Mouse (Mus musculus): ENCODE data around the gene Usp37. TPM values are rescaled to one million over a fixed set of nuclear protein-coding genes. Genes with fewer than 3 reads are reported as not detected.

The Usp37 gene
- polyA plus RNA-seq, 2 experiments, result 14.2 to 30.3 TPM

- TF ChIP-seq POLR2A (IDR thresholded peaks at IDR 0.05; ENCODE audit: borderline replicate concordance, extremely low read depth, insufficient read depth, insufficient read length), result no peak
- no peak overlapping the region for H3K27ac ChIP-seq (replicated peaks; ENCODE audit: low read depth, low read length)
- no peak overlapping the region for H3K4me3 ChIP-seq (replicated peaks; ENCODE audit: low read length)
- H3K4me1 ChIP-seq (ENCODE audit: control insufficient read depth, insufficient read depth, low read length), result no peaks in the 10 kb centered on the region
- no peaks in the 10 kb centered on the region for H3K27me3 ChIP-seq (ENCODE audit: control insufficient read depth, insufficient read depth, low read length)
- H3K4me2 ChIP-seq (replicated peaks; ENCODE audit: low read depth, low read length, severe bottlenecking), result no peak overlapping the region
- no peak for ATAC-seq (ENCODE audit: low FRiP score, low read depth)
- 67% methylated on average over 17 of the region's 17 CpGs for WGBS
- H3K9me3 ChIP-seq (ENCODE audit: control insufficient read depth, low read length), result no peaks in the 10 kb centered on the region
- no peak overlapping the region for H3K9ac ChIP-seq (ENCODE audit: low read depth, low read length, severe bottlenecking)
- no peaks in the 10 kb centered on the region for H3K36me3 ChIP-seq (ENCODE audit: control insufficient read depth, insufficient read depth, low read length)
- no peak for DNase-seq (ENCODE audit: low spot score)
Observed at GRCm38 (mm10) chr1:74418747-74419439, 125.2 kb downstream of the Usp37 start.

GRCm38 (mm10) chr1:74415143-74415542 is 128.9 kb downstream of the Usp37 start:
- Histone ChIP-seq H3K9me3 (ENCODE audit: control insufficient read depth, low read length) (no peaks in the 10 kb centered on the region), H3K4me3 (replicated peaks; ENCODE audit: low read length) (no peak overlapping the region), H3K27ac (replicated peaks; ENCODE audit: low read depth, low read length) (no peak overlapping the region), H3K36me3 (ENCODE audit: control insufficient read depth, insufficient read depth, low read length) (no peaks in the 10 kb centered on the region), H3K4me2 (replicated peaks; ENCODE audit: low read depth, low read length, severe bottlenecking) (no peak overlapping the region), H3K9ac (ENCODE audit: low read depth, low read length, severe bottlenecking) (no peak overlapping the region), H3K27me3 (ENCODE audit: control insufficient read depth, insufficient read depth, low read length) (no peaks in the 10 kb centered on the region), H3K4me1 (ENCODE audit: control insufficient read depth, insufficient read depth, low read length) (no peaks in the 10 kb centered on the region)
- no peak for DNase-seq (ENCODE audit: low spot score)
- 45% methylated on average over 4 of the region's 4 CpGs for WGBS
- no peak for TF ChIP-seq POLR2A (IDR thresholded peaks at IDR 0.05; ENCODE audit: borderline replicate concordance, extremely low read depth, insufficient read depth, insufficient read length)
- no peak for ATAC-seq (ENCODE audit: low FRiP score, low read depth)

- H3K9ac ChIP-seq (ENCODE audit: low read depth, low read length, severe bottlenecking), result no peak overlapping the region
- no peaks in the 10 kb centered on the region for H3K27me3 ChIP-seq (ENCODE audit: control insufficient read depth, insufficient read depth, low read length)
- no peak overlapping the region for H3K4me2 ChIP-seq (replicated peaks; ENCODE audit: low read depth, low read length, severe bottlenecking)
- H3K36me3 ChIP-seq (ENCODE audit: control insufficient read depth, insufficient read depth, low read length), result no peaks in the 10 kb centered on the region
- H3K4me3 ChIP-seq (replicated peaks; ENCODE audit: low read length), result no peak overlapping the region
- no peak overlapping the region for H3K27ac ChIP-seq (replicated peaks; ENCODE audit: low read depth, low read length)
- H3K4me1 ChIP-seq (ENCODE audit: control insufficient read depth, insufficient read depth, low read length), result no peaks in the 10 kb centered on the region
- DNase-seq (ENCODE audit: low spot score) (no peak), ATAC-seq (ENCODE audit: low FRiP score, low read depth) (no peak)
- no peaks in the 10 kb centered on the region for H3K9me3 ChIP-seq (ENCODE audit: control insufficient read depth, low read length)
- 80% methylated on average over 8 of the region's 8 CpGs for WGBS
- TF ChIP-seq POLR2A (IDR thresholded peaks at IDR 0.05; ENCODE audit: borderline replicate concordance, extremely low read depth, insufficient read depth, insufficient read length), result no peak
Observed at GRCm38 (mm10) chr1:74412711-74413110, 131.4 kb downstream of the Usp37 start.

- Histone ChIP-seq H3K36me3 (ENCODE audit: control insufficient read depth, insufficient read depth, low read length) (no peaks in the 10 kb centered on the region), H3K4me3 (replicated peaks; ENCODE audit: low read length) (no peak overlapping the region), H3K4me2 (replicated peaks; ENCODE audit: low read depth, low read length, severe bottlenecking) (no peak overlapping the region), H3K9me3 (ENCODE audit: control insufficient read depth, low read length) (no peaks in the 10 kb centered on the region), H3K9ac (ENCODE audit: low read depth, low read length, severe bottlenecking) (no peak overlapping the region), H3K27me3 (ENCODE audit: control insufficient read depth, insufficient read depth, low read length) (no peaks in the 10 kb centered on the region), H3K4me1 (ENCODE audit: control insufficient read depth, insufficient read depth, low read length) (no peaks in the 10 kb centered on the region), H3K27ac (replicated peaks; ENCODE audit: low read depth, low read length) (no peak overlapping the region)
- 50% methylated on average over 2 of the region's 2 CpGs for WGBS
- ATAC-seq (ENCODE audit: low FRiP score, low read depth) (no peak), DNase-seq (ENCODE audit: low spot score) (no peak)
- TF ChIP-seq POLR2A (IDR thresholded peaks at IDR 0.05; ENCODE audit: borderline replicate concordance, extremely low read depth, insufficient read depth, insufficient read length), result no peak
Observed at GRCm38 (mm10) chr1:74411753-74412325, 132.2 kb downstream of the Usp37 start.

GRCm38 (mm10) chr1:74408589-74409504 is 135.2 kb downstream of the Usp37 start, which contains the start of gene Vil1:
TSS of gene Vil1 (plus strand) at chr1:74409376.
- TF ChIP-seq POLR2A (IDR thresholded peaks at IDR 0.05; ENCODE audit: borderline replicate concordance, extremely low read depth, insufficient read depth, insufficient read length), result no peak
- no peaks in the 10 kb centered on the region for H3K9me3 ChIP-seq (ENCODE audit: control insufficient read depth, low read length)
- H3K4me1 ChIP-seq (ENCODE audit: control insufficient read depth, insufficient read depth, low read length), result no peaks in the 10 kb centered on the region
- DNase-seq (ENCODE audit: low spot score) (no peak), ATAC-seq (ENCODE audit: low FRiP score, low read depth) (no peak)
- H3K36me3 ChIP-seq (ENCODE audit: control insufficient read depth, insufficient read depth, low read length), result no peaks in the 10 kb centered on the region
- H3K4me2 ChIP-seq (replicated peaks; ENCODE audit: low read depth, low read length, severe bottlenecking), result no peak within 1 kb of the TSS
- no peak within 1 kb of the TSS for H3K4me3 ChIP-seq (replicated peaks; ENCODE audit: low read length)
- H3K27me3 ChIP-seq (ENCODE audit: control insufficient read depth, insufficient read depth, low read length), result no peaks in the 10 kb centered on the region
- WGBS, result 29% methylated on average over 12 of the region's 15 CpGs
- H3K27ac ChIP-seq (replicated peaks; ENCODE audit: low read depth, low read length), result no peak within 1 kb of the TSS
- H3K9ac ChIP-seq (ENCODE audit: low read depth, low read length, severe bottlenecking), result no peak within 1 kb of the TSS

Data from limb, embryonic 14.5 days (tissue).